Mouse (Mus musculus) heart, postnatal 0 days (tissue): ENCODE measurements around the gene Ctrl. TPM values are rescaled to one million over a fixed set of nuclear protein-coding genes. Genes with fewer than 3 reads are reported as not detected.

Experiments
- ATAC-seq: fragments of 200-750 bp; cut with Nextera tagmentation; 2 replicates; pipeline ENCODE4 v1.8.0; 2017; ENCODE audit warnings: low read depth, moderate number of reproducible peaks, moderate library complexity; ENCODE audit not compliant: insufficient read depth
- DNase-seq: peaks from one replicate; pipeline ENCODE4 v3.0.0-alpha.2; 2016; ENCODE audit warnings: low spot score
- H3K27ac ChIP-seq: fragments of 300-500 bp; sonication (generic); 2 replicates; pipeline ENCODE4 v1.5.1; 2014; ENCODE audit warnings: low read depth, mild to moderate bottlenecking
- H3K27me3 ChIP-seq: fragments of 300-500 bp; sonication (generic); 2 replicates; pipeline ENCODE4 v1.6.1; 2014; ENCODE audit warnings: low read length, mixed read lengths; ENCODE audit not compliant: control insufficient read depth, insufficient read depth
- H3K36me3 ChIP-seq: fragments of 300-500 bp; sonication (generic); replicated peaks from 2 replicates; pipeline ENCODE4 v1.6.1; 2014; ENCODE audit warnings: low read length, mixed read lengths; ENCODE audit not compliant: control insufficient read depth, insufficient read depth
- H3K4me1 ChIP-seq: fragments of 300-500 bp; sonication (generic); 2 replicates; pipeline ENCODE4 v1.6.1; 2014; ENCODE audit warnings: antibody characterized with exemption; ENCODE audit not compliant: control insufficient read depth, insufficient read depth
- H3K4me2 ChIP-seq: fragments of 300-500 bp; sonication (generic); 2 replicates; pipeline ENCODE4 v1.6.1; 2014; ENCODE audit warnings: low read depth, mild to moderate bottlenecking, low read length, moderate library complexity
- H3K4me3 ChIP-seq: fragments of 300-500 bp; sonication (generic); 2 replicates; pipeline ENCODE4 v1.5.1; 2014; ENCODE audit warnings: low read depth, low read length
- H3K9ac ChIP-seq: fragments of 300-500 bp; sonication (generic); replicated peaks from 2 replicates; pipeline ENCODE4 v1.6.1; 2014; ENCODE audit warnings: low read depth, low read length, mixed read lengths
- H3K9me3 ChIP-seq: fragments of 300-500 bp; sonication (generic); replicated peaks from 2 replicates; pipeline ENCODE4 v1.6.1; 2016; ENCODE audit warnings: low read length; ENCODE audit not compliant: control insufficient read depth
- CTCF ChIP-seq: IDR thresholded peaks from 2 replicates; pipeline ENCODE4 v1.5.1; 2016; ENCODE audit warnings: antibody characterized with exemption, control low read depth, low read depth
- EP300 ChIP-seq: IDR thresholded peaks from 2 replicates; pipeline ENCODE4 v1.6.1; 2016; ENCODE audit warnings: antibody characterized with exemption, low read depth
- WGBS: fragments of 180-500 bp; shearing (Covaris S2); extraction: QIAGEN DNeasy Blood & Tissue Kit; methylation state at CpG from one replicate; pipeline ENCODE4 v1.1.7; 2014; 5-methylcytosine and 5-hydroxymethylcytosine counted together
- polyA plus RNA-seq: library from polyadenylated mRNA; unstranded; fragments of >200 nt; fragmentation: Nextera tagmentation; extraction: Ambion mirVana; gene quantifications from 2 replicates; pipeline ENCODE4 v1.2.1, GENCODE M21; 2015
- total RNA-seq: library from RNA; depleted of rRNA; stranded (reverse); fragments of >200 nt; gene quantifications from 2 replicates; pipeline ENCODE4 v1.2.3, GENCODE M21; 2014; ENCODE audit warnings: low replicate concordance

Ctrl gene
- total and polyA plus RNA-seq, 2 experiments from 2014 or later: 0.31 TPM; not detected in 1

- H3K36me3 ChIP-seq: peaks cover 31% of the 10 kb centered on the region
- peaks cover 35% of the 10 kb centered on the region for H3K4me1 ChIP-seq
- no peaks in the 10 kb centered on the region for H3K27me3 ChIP-seq
- 66% methylated on average over 10 of the region's 10 CpGs for WGBS
- TF ChIP-seq CTCF: no peak
- no peak for TF ChIP-seq EP300
- no peak overlapping the region for H3K9ac ChIP-seq
- H3K9me3 ChIP-seq: no peaks in the 10 kb centered on the region
- no peak overlapping the region for H3K27ac ChIP-seq
- no peak overlapping the region for H3K4me2 ChIP-seq
- DNase-seq (no peak), ATAC-seq (no peak)
- H3K4me3 ChIP-seq: no peak overlapping the region
Measured at GRCm38 (mm10) chr8:105961536-105961935, 27.9 kb upstream of the Ctrl start.

GRCm38 (mm10) chr8:105961101-105961500, 27.4 kb upstream of the Ctrl start:
- no peak overlapping the region for H3K4me2 ChIP-seq
- ATAC-seq (no peak), DNase-seq (no peak)
- no peak overlapping the region for H3K4me3 ChIP-seq
- 84% methylated on average over 14 of the region's 14 CpGs for WGBS
- no peaks in the 10 kb centered on the region for H3K9me3 ChIP-seq
- TF ChIP-seq EP300 (no peak), CTCF (no peak)
- H3K36me3 ChIP-seq: peaks cover 35% of the 10 kb centered on the region
- no peak overlapping the region for H3K9ac ChIP-seq
- no peaks in the 10 kb centered on the region for H3K27me3 ChIP-seq
- no peak overlapping the region for H3K27ac ChIP-seq
- peaks cover 33% of the 10 kb centered on the region for H3K4me1 ChIP-seq

- Histone ChIP-seq H3K9ac (no peak overlapping the region), H3K27me3 (no peaks in the 10 kb centered on the region), H3K4me2 (no peak overlapping the region), H3K36me3 (peaks cover 48% of the 10 kb centered on the region), H3K4me1 (peaks cover 25% of the 10 kb centered on the region), H3K9me3 (no peaks in the 10 kb centered on the region), H3K4me3 (no peak overlapping the region), H3K27ac (no peak overlapping the region)
- DNase-seq (no peak), ATAC-seq (no peak)
- TF ChIP-seq EP300 (no peak), CTCF (no peak)
- 61% methylated on average over 7 of the region's 7 CpGs for WGBS
Measured at GRCm38 (mm10) chr8:105959350-105959749, 25.7 kb upstream of the Ctrl start.

- DNase-seq: peak; percentile 64
- 37% methylated on average over 3 of the region's 4 CpGs for WGBS
- peak; percentile 63 for ATAC-seq
Measured at GRCm38 (mm10) chr8:105957813-105958212, 24.2 kb upstream of the Ctrl start.

GRCm38 (mm10) chr8:105956556-105956955, 22.9 kb upstream of the Ctrl start:
- Histone ChIP-seq H3K27ac (peak overlapping the region; percentile 61; the same call in 1 of the 2 replicates), H3K36me3 (peaks cover 75% of the 10 kb centered on the region), H3K27me3 (no peaks in the 10 kb centered on the region), H3K9ac (no peak overlapping the region), H3K4me2 (no peak overlapping the region), H3K4me3 (no peak overlapping the region), H3K4me1 (peaks cover 15% of the 10 kb centered on the region; the same call in 1 of the 2 replicates), H3K9me3 (no peaks in the 10 kb centered on the region)
- no peak for TF ChIP-seq CTCF
- no peak for TF ChIP-seq EP300
- ATAC-seq (peak; percentile 71), DNase-seq (peak; percentile 36)
- WGBS: 63% methylated on average over 4 of the region's 4 CpGs

More at GRCm38 (mm10) chr8:105957813-105958212, 24.2 kb upstream of the Ctrl start:
- H3K27ac ChIP-seq: peak overlapping the region; percentile 41
- H3K4me2 ChIP-seq: no peak overlapping the region
- peak; percentile 40 for TF ChIP-seq CTCF
- 0 out of 2 replicates have a peak, but pooled peaks have one; percentile 11 for TF ChIP-seq EP300
- peaks cover 63% of the 10 kb centered on the region for H3K36me3 ChIP-seq
- H3K4me1 ChIP-seq: peaks cover 17% of the 10 kb centered on the region; the same call in 1 of the 2 replicates
- H3K27me3 ChIP-seq: no peaks in the 10 kb centered on the region
- no peak overlapping the region for H3K9ac ChIP-seq
- no peak overlapping the region for H3K4me3 ChIP-seq
- H3K9me3 ChIP-seq: no peaks in the 10 kb centered on the region

- no peak overlapping the region for H3K4me3 ChIP-seq
- 11% methylated on average over 7 of the region's 7 CpGs for WGBS
- peak overlapping the region; percentile 73 for H3K27ac ChIP-seq
- H3K4me1 ChIP-seq: peaks cover 19% of the 10 kb centered on the region
- ATAC-seq: peak; percentile 67
- H3K27me3 ChIP-seq: no peaks in the 10 kb centered on the region
- H3K36me3 ChIP-seq: peaks cover 87% of the 10 kb centered on the region
- peak; percentile 27 for DNase-seq
- no peak overlapping the region for H3K4me2 ChIP-seq
- no peaks in the 10 kb centered on the region for H3K9me3 ChIP-seq
- TF ChIP-seq CTCF (no peak), EP300 (no peak)
- 0 out of 2 replicates have a peak overlapping the region, but pooled peaks have one; percentile 7 for H3K9ac ChIP-seq
Measured at GRCm38 (mm10) chr8:105951057-105951659, 17.5 kb upstream of the Ctrl start.
